Mouse (Mus musculus) hindlimb bud, embryonic 11.5 days (tissue): ENCODE measurements around the gene Dlx1.

Experiments
- DNase-seq: peaks from one replicate; pipeline ENCODE4 v3.0.0-alpha.2; 2012; ENCODE audit warnings: low read depth, low spot score; ENCODE audit errors: extremely low spot score

Gene Dlx1

GRCm38 (mm10) chr2:71545882-71546639 lies 18.1 kb downstream of the Dlx1 start:
- no peak for DNase-seq

- DNase-seq = no peak
Measured at GRCm38 (mm10) chr2:71546640-71547071, 18.7 kb downstream of the Dlx1 start, which contains the start of gene Dlx2. Gene Dlx2, minus strand, starts transcription at chr2:71546754.

- DNase-seq = no peak
Measured at GRCm38 (mm10) chr2:71547829-71548228, 19.9 kb downstream of the Dlx1 start.

GRCm38 (mm10) chr2:71550330-71550729 lies 22.4 kb downstream of the Dlx1 start:
- DNase-seq = no peak

- DNase-seq = no peak
Measured at GRCm38 (mm10) chr2:71551704-71552103, 23.8 kb downstream of the Dlx1 start.

GRCm38 (mm10) chr2:71556071-71556470 lies 28.2 kb downstream of the Dlx1 start:
- DNase-seq = no peak

- no peak for DNase-seq
Measured at GRCm38 (mm10) chr2:71566466-71566865, 38.6 kb downstream of the Dlx1 start.

GRCm38 (mm10) chr2:71573736-71574135 lies 45.8 kb downstream of the Dlx1 start:
- no peak for DNase-seq

GRCm38 (mm10) chr2:71577059-71577458 lies 49.1 kb downstream of the Dlx1 start:
- no peak for DNase-seq

GRCm38 (mm10) chr2:71580632-71581466 lies 52.9 kb downstream of the Dlx1 start:
- no peak for DNase-seq

- DNase-seq = no peak
Measured at GRCm38 (mm10) chr2:71581488-71581887, 53.6 kb downstream of the Dlx1 start.
